Mouse (Mus musculus) hindbrain, postnatal 0 days (tissue): ENCODE measurements at regions not wholly inside any gene's neighbourhood (a gene's known extent, or its start where the extent isn't known, plus 50 kb on each side); places are given as distances from the start of the nearest gene placed in this dataset.

ENCODE experiments used
- ATAC-seq: fragments of 200-750 bp; cut with Nextera tagmentation; 2 replicates; pipeline ENCODE4 v1.8.0; 2017; ENCODE audit warnings: mild to moderate bottlenecking, moderate TSS enrichment, moderate library complexity
- DNase-seq: peaks from one replicate; pipeline ENCODE4 v3.0.0-alpha.2; 2015; ENCODE audit warnings: low spot score
- H3K27ac ChIP-seq: fragments of 300-500 bp; sonication (generic); 2 replicates; pipeline ENCODE4 v1.5.1; 2014; ENCODE audit warnings: mild to moderate bottlenecking
- H3K27me3 ChIP-seq: fragments of 300-500 bp; sonication (generic); 2 replicates; pipeline ENCODE4 v1.6.1; 2014; ENCODE audit warnings: low read length, mixed read lengths; ENCODE audit not compliant: insufficient read depth
- H3K36me3 ChIP-seq: fragments of 300-500 bp; sonication (generic); 2 replicates; pipeline ENCODE4 v1.6.1; 2014; ENCODE audit warnings: low read length, mixed read lengths; ENCODE audit not compliant: insufficient read depth
- H3K4me1 ChIP-seq: fragments of 300-500 bp; sonication (generic); 2 replicates; pipeline ENCODE4 v1.6.1; 2014; ENCODE audit warnings: antibody characterized with exemption, low read length, mixed read lengths; ENCODE audit not compliant: insufficient read depth
- H3K4me2 ChIP-seq: fragments of 300-500 bp; sonication (generic); 2 replicates; pipeline ENCODE4 v1.6.1; 2014; ENCODE audit warnings: low read depth, mild to moderate bottlenecking, low read length, moderate library complexity, mixed read lengths
- H3K4me3 ChIP-seq: fragments of 300-500 bp; sonication (generic); 2 replicates; pipeline ENCODE4 v1.5.1; 2014; ENCODE audit warnings: low read length
- H3K9ac ChIP-seq: fragments of 300-500 bp; sonication (generic); replicated peaks from 2 replicates; pipeline ENCODE4 v1.6.1; 2014; ENCODE audit warnings: mild to moderate bottlenecking, low read length, moderate library complexity, mixed read lengths
- H3K9me3 ChIP-seq: fragments of 300-500 bp; sonication (generic); 2 replicates; pipeline ENCODE4 v1.6.1; 2016; ENCODE audit warnings: low read length, mixed read lengths
- CTCF ChIP-seq: IDR thresholded peaks from 2 replicates; pipeline ENCODE4 v1.5.1; 2016; ENCODE audit warnings: antibody characterized with exemption, control low read depth, low read depth
- WGBS: fragments of 180-500 bp; shearing (Covaris S2); extraction: QIAGEN DNeasy Blood & Tissue Kit; methylation state at CpG from one replicate; pipeline ENCODE4 v1.1.7; 2014; 5-methylcytosine and 5-hydroxymethylcytosine counted together

DNA sequence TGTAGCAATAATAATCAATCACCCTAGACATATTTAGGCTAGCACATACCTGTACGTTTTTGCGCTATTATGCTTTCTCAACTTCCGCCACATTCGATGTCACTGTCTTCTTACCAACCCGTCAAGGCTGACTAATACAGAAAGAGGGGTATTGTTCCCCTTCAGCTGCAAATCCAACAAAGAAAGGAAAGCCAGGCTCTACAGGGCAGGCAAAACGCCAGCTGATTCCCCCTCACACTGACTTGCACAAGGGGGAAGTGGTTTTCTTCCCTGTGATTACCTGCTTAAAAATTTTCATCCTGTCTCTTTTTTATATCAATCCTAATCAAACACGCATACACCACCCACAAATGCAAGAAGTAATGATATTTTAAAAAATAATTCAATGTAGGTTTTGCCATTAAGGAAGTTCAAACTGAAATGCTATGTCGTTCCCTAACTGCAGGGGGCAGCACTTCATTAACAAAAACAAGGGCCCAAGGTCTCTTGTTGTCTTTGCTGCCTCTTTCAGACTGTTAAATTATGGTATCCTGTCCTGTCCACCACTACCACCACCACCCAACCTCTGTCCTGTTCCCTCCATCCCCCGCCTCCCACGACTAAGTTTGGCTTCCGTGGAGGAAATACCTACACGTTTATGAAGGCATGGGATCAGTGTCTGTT is 195.4 kb downstream of the Gm11077 start:
- 44% methylated on average over 12 of the region's 12 CpGs for WGBS
- H3K9ac ChIP-seq = no peak overlapping the region
- H3K4me2 ChIP-seq = no peak overlapping the region
- H3K4me3 ChIP-seq = no peak overlapping the region
- DNase-seq (peak; percentile 73), ATAC-seq (peak; percentile 61; the same call in 1 of the 2 replicates)
- H3K27ac ChIP-seq = no peak overlapping the region
- H3K9me3 ChIP-seq = no peaks in the 10 kb centered on the region
- H3K36me3 ChIP-seq = no peaks in the 10 kb centered on the region
- no peaks in the 10 kb centered on the region for H3K4me1 ChIP-seq
- peak; percentile 70 for TF ChIP-seq CTCF
- no peaks in the 10 kb centered on the region for H3K27me3 ChIP-seq

DNA sequence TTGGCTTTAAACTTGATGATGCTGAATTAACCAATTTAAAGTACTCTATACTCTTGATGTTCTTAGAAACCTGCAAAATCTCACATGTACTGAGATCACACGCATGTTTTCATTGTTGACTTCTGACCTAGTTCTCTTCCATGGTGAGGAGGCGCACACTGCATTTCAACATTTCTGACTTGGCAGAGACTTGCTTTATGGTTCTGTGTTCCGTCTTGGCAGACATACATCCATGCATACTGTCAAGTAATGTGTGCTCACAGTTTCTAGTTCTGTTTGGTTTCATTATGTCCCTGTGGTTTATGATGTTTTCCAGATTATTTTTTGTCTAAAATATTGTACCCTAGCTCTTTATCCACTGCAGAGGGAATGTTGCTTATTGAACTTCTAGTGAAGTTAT is 198.5 kb downstream of the Gm11077 start:
- no peak for TF ChIP-seq CTCF
- H3K4me3 ChIP-seq = no peak overlapping the region
- H3K9ac ChIP-seq = no peak overlapping the region
- H3K27me3 ChIP-seq = no peaks in the 10 kb centered on the region
- DNase-seq (no peak), ATAC-seq (no peak)
- no peaks in the 10 kb centered on the region for H3K36me3 ChIP-seq
- no peak overlapping the region for H3K4me2 ChIP-seq
- no peak overlapping the region for H3K27ac ChIP-seq
- 88% methylated on average over 3 of the region's 3 CpGs for WGBS
- no peaks in the 10 kb centered on the region for H3K4me1 ChIP-seq
- no peaks in the 10 kb centered on the region for H3K9me3 ChIP-seq

DNA sequence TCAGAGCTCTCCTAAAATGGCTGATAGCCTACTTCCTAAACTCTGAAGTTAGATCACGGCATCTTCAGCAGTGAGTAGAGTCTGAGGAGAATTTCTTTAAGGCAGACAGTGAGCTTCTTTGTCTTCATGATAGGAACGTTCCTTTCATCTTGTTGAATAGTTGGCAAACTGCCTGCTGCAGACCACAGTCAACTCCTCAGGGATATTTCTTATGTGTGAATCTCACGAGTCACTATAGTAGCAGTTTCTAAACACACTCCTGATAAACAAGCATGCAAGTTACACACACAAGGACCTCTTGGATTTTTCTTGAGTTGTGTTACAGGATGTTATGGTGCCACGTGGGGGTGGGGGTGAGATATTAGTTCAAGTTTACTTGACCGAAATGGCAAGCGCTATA is 205.2 kb downstream of the Gm11077 start:
- WGBS = 50% methylated on average over 6 of the region's 6 CpGs
- H3K4me1 ChIP-seq = no peaks in the 10 kb centered on the region
- peak; percentile 38 for DNase-seq
- no peak overlapping the region for H3K27ac ChIP-seq
- no peak overlapping the region for H3K9ac ChIP-seq
- H3K36me3 ChIP-seq = no peaks in the 10 kb centered on the region
- no peak overlapping the region for H3K4me3 ChIP-seq
- H3K9me3 ChIP-seq = no peaks in the 10 kb centered on the region
- H3K27me3 ChIP-seq = no peaks in the 10 kb centered on the region
- no peak overlapping the region for H3K4me2 ChIP-seq
- no peak for TF ChIP-seq CTCF
- no peak for ATAC-seq

DNA sequence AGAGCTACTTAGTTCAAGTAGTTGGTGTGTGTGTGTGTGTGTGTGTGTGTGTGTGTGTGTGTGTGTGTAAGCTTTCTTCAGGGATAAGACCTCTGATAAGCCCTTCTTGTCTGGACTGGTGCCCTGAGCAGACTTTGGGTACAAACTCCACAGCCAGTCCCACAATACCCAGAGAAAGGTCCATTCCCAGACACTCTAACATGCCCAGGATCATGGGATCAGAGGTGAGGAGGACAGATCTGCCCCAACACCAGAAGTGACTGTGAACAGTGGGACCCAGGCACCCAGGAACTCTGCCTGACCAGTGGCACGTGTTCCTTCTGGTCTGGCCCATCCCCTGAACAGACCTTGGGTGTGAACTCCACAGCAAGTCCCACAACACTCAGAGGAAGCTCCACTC is 208.9 kb downstream of the Gm11077 start:
- Histone ChIP-seq H3K4me3 (no peak overlapping the region), H3K9me3 (no peaks in the 10 kb centered on the region), H3K9ac (no peak overlapping the region), H3K27me3 (no peaks in the 10 kb centered on the region), H3K36me3 (no peaks in the 10 kb centered on the region), H3K4me1 (no peaks in the 10 kb centered on the region), H3K27ac (no peak overlapping the region), H3K4me2 (no peak overlapping the region)
- TF ChIP-seq CTCF = no peak
- DNase-seq (no peak), ATAC-seq (no peak)
- whole genome bisulfite sequencing = 87% methylated on average over 1 of the region's 1 CpGs

DNA sequence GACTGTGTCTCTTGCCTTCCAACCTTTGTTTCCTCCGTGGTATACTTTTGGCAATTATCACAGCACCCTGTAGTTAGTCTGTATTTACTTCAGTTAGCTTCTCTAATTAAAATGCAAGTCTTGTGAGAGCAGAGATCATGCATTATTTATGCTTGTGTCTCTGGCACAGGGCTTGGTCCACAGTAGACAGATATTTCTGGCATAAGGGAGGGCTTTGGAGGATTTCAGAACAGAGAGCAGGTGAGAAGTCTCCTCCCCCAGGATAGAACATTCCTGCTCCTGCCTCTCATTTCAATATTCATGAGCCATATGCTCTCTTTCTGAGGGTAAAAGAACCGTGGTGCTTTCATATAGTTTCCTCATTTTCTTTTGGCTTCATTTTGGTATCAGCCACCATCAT is 217.6 kb downstream of the Gm11077 start:
- H3K9me3 ChIP-seq = no peaks in the 10 kb centered on the region
- H3K4me3 ChIP-seq = no peak overlapping the region
- ATAC-seq (peak; percentile 77), DNase-seq (peak; percentile 53)
- whole genome bisulfite sequencing = 15% methylated on average over 2 of the region's 2 CpGs
- no peaks in the 10 kb centered on the region for H3K36me3 ChIP-seq
- H3K27ac ChIP-seq = peak overlapping the region; percentile 27; the same call in 1 of the 2 replicates
- no peaks in the 10 kb centered on the region for H3K27me3 ChIP-seq
- no peak for TF ChIP-seq CTCF
- no peak overlapping the region for H3K9ac ChIP-seq
- H3K4me2 ChIP-seq = no peak overlapping the region
- no peaks in the 10 kb centered on the region; the same call in 1 of the 2 replicates for H3K4me1 ChIP-seq

DNA sequence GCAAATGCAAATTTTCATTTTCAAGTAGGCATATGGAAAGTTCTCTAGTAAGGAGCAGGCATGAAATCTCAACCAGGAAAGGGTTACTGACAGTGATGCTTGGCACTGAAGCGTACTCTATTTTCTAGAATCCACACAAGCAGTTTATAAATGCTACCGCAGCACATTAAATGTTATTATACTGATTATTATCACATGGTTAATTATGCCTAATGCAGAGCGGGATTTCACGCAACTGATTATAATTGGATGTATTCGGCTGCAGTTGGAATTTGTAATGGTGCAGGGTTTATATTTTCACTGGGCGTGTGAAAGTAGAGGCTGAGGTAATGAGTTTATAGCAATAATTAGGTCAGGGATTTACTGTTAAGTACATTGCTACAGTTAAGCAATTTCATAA is 221.4 kb downstream of the Gm11077 start:
- Histone ChIP-seq H3K4me1 (peaks cover 2% of the 10 kb centered on the region; the same call in 1 of the 2 replicates), H3K9ac (no peak overlapping the region), H3K36me3 (no peaks in the 10 kb centered on the region), H3K4me2 (no peak overlapping the region), H3K4me3 (no peak overlapping the region), H3K9me3 (no peaks in the 10 kb centered on the region), H3K27ac (no peak overlapping the region), H3K27me3 (no peaks in the 10 kb centered on the region)
- TF ChIP-seq CTCF = no peak
- DNase-seq (peak; percentile 24), ATAC-seq (peak; percentile 51; the same call in 1 of the 2 replicates)
- 54% methylated on average over 6 of the region's 6 CpGs for WGBS

DNA sequence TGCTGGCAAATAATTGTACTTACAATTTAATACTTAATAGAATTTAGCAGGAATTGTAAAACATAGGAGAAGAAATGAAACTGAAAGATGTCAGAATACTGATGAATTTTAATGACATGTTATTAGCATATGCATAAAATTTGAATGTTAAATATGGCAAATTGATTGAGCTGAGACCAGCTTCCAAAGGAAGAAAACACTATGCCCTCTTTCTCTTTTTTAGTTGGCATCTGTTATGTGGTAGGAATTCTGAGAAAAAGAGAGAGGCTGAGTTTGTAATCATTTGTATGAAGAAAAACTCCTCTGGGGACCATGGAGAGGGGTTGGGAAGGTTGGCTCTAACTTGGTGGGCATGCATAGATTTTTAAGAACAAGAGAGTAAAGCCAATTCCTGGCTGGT is 224.2 kb downstream of the Gm11077 start:
- no peak overlapping the region for H3K4me2 ChIP-seq
- H3K27me3 ChIP-seq = no peaks in the 10 kb centered on the region
- TF ChIP-seq CTCF = no peak
- H3K36me3 ChIP-seq = no peaks in the 10 kb centered on the region
- ATAC-seq (0 out of 2 replicates have a peak, but pooled peaks have one; percentile 45), DNase-seq (peak; percentile 15)
- 0 out of 2 replicates have a peak, but pooled peaks cover 6% of the 10 kb centered on the region for H3K4me1 ChIP-seq
- H3K9ac ChIP-seq = no peak overlapping the region
- no peaks in the 10 kb centered on the region for H3K9me3 ChIP-seq
- H3K4me3 ChIP-seq = no peak overlapping the region
- peak overlapping the region; percentile 15; the same call in 1 of the 2 replicates for H3K27ac ChIP-seq
